Mouse (Mus musculus): ENCODE measurements around the gene Prr22.

Prr22 gene

GRCm38 (mm10) chr17:56805784-56806183 is 35.7 kb downstream of the Prr22 start:
- no peak for DNase-seq (ENCODE audit: low read depth, low spot score)

- DNase-seq (ENCODE audit: low read depth, low spot score): peak; percentile 46
These were observed 38.5 kb downstream of the Prr22 start for GRCm38 (mm10) chr17:56808518-56808917.

GRCm38 (mm10) chr17:56810245-56810644 is 40.2 kb downstream of the Prr22 start:
- no peak for DNase-seq (ENCODE audit: low read depth, low spot score)

- DNase-seq (ENCODE audit: low read depth, low spot score): peak; percentile 33
These were observed 44.4 kb downstream of the Prr22 start for GRCm38 (mm10) chr17:56814316-56815056.

GRCm38 (mm10) chr17:56815057-56815345 is 45.0 kb downstream of the Prr22 start:
- DNase-seq (ENCODE audit: low read depth, low spot score): no peak

GRCm38 (mm10) chr17:56818067-56818636 is 48.1 kb downstream of the Prr22 start:
- no peak for DNase-seq (ENCODE audit: low read depth, low spot score)

- DNase-seq (ENCODE audit: low read depth, low spot score): no peak
These were observed 49.0 kb downstream of the Prr22 start for GRCm38 (mm10) chr17:56819032-56819545.

GRCm38 (mm10) chr17:56819694-56820111 is 49.7 kb downstream of the Prr22 start:
- DNase-seq (ENCODE audit: low read depth, low spot score): no peak
